Mouse (Mus musculus): ENCODE measurements at regions not wholly inside any gene's neighbourhood (a gene's known extent, or its start where the extent isn't known, plus 50 kb on each side); places are given as distances from the start of the nearest gene placed in this dataset.

DNA sequence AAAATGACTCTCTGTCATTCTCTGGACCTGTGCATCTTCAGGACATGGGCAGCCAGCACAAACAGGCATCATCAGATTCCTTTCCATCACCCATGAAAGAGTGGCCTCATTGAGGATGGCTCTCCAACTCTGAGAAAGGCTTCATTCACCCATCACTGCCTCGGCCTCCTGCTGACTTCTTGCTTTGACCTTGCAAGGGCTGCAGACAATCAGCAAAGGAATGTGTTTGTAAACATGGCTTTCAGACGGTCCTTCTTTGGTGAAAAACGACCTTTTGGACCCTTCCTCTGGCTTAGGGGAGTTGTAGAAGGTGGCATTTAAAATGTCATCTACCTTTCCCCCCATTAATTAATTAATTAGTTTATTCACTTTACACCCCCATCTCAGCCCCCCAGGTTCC, 134.3 kb downstream of the Moxd1 start:
- DNase-seq (ENCODE audit: low spot score in 2 of 2): no peak

DNA sequence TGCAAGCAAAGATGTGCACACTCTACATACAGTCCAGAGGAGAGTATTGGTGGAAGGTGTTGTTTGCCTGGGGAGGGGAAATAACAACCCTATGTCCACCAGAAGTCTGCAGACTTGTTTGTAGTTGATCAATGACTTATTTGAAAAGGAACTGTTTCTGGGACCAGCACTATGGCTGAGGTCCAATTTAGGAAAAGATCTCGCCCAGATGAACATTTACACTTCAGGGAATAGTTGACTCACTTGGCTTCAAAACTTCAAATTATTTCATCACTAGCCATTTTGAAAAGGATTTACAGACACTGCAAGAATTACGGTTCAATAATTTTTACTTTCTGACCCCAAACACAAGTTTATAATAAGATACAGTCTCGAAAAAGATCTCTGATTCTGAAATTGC, 138.1 kb downstream of the Moxd1 start:
- DNase-seq (ENCODE audit: low spot score in 2 of 2): no peak

GRCm38 (mm10) chr10:24365369-24365768, 142.1 kb downstream of the Moxd1 start:
- no peak for DNase-seq (ENCODE audit: low spot score in 2 of 2)

DNA sequence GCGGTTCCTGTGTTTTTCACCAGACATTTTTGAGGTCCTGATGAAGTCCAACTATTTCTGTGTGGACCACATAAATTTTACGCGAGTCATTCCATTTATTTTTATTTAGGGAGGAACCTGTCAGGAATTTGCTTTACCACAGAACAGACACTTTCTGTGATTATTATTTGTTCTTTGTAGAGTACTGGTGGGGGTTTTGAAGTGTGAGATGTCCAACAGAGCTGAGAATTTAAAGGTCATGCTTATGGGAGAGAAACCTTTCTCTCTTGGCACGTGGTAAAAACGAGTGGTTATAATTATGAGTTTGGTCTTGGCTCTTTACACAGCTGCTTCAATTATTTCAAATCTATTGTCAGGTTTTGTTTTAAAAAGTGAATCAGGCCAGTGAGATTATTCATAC, 143.7 kb downstream of the Moxd1 start:
- no peak for DNase-seq (ENCODE audit: low spot score in 2 of 2)

- DNase-seq (ENCODE audit: low spot score in 2 of 2): no peak
Measured at GRCm38 (mm10) chr10:24373957-24374356, 150.6 kb downstream of the Moxd1 start.

DNA sequence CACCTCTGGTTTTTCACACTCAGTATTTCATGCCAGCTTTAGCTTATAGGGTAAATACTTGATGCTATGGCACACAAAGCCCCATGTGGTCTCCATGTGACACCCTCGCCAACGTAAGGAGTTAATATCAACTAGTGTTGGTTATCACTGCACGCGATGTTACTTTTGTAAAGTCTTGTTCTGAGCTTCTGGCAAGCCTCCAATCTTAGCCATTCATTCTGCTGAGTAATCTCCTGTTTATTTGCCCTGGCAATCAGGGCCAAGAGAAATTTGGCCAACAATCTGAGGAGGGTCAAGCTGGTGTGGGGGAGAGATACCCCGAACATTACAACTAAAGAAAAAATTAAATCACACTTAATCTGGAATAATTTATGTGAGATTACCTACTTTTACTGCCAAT, 156.0 kb downstream of the Moxd1 start:
- DNase-seq (ENCODE audit: low spot score in 2 of 2): no peak

- DNase-seq (ENCODE audit: low spot score in 2 of 2): no peak
Measured at GRCm38 (mm10) chr10:24380478-24381273, 157.4 kb downstream of the Moxd1 start.

DNA sequence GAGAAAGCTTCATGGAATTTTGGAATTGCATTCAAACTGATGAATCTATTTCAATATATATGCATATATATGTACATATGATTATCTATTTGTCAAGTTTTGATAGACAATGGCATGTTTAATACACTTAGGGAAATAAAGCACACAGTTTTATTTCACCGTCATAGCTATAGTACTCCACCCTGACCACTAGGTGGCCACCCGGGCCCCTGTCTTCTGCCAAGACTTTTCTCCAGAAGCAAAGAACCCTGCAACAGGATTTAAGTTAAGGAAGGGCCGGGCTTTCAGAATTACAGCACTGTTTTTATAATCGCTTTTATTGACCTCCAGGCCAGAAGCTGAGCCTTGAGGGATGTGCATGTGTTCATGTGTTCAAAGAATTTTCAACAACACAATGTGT, 158.6 kb downstream of the Moxd1 start:
- no peak for DNase-seq (ENCODE audit: low spot score in 2 of 2)

DNA sequence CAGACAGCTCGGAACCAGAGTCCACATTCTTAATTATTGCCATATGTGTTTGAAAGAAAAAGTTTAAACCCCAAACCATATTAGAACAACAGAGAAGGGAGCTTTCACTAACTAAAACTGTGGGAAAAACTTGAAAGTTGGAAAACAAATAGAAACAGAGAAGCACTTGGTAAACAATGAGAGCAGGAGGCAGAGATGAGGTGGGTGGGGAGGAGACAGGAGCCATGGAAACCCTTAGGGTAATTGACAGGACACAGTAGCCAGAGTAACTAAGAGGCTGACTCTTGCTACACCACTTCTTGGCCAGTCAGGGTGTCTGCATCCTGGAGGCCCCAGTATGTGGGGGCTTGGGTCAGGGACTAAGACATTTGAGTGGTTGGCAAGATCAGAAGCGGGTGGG, 160.7 kb downstream of the Moxd1 start:
- DNase-seq (ENCODE audit: low spot score in 2 of 2): no peak

DNA sequence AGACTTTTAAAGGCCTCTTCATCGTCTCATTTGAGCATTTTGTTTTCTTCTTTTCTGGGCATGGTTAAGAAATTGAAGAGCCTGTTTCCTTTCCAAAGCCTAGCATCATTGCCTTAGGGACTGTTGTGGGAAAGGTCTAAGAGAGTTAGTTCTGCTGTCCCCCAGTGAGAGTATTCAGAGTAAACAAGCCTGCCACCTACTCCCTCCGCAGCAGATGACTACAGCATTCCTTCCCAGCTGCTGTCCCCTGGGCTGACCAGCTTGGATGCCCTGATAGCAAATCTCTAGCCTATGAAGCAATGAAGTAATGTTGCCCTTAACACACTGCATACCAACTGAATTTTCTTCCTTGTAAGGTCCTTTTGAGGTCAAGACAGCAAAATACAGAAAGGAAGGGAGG, 164.9 kb downstream of the Moxd1 start:
- DNase-seq (ENCODE audit: low spot score in 2 of 2): peak in 1 of 2 experiments; percentile 7

- no peak for DNase-seq (ENCODE audit: low spot score in 2 of 2)
Measured at GRCm38 (mm10) chr10:24391039-24391438, 167.7 kb downstream of the Moxd1 start.

GRCm38 (mm10) chr10:24392066-24392465, 168.7 kb downstream of the Moxd1 start:
- DNase-seq (ENCODE audit: low spot score in 2 of 2): no peak

DNA sequence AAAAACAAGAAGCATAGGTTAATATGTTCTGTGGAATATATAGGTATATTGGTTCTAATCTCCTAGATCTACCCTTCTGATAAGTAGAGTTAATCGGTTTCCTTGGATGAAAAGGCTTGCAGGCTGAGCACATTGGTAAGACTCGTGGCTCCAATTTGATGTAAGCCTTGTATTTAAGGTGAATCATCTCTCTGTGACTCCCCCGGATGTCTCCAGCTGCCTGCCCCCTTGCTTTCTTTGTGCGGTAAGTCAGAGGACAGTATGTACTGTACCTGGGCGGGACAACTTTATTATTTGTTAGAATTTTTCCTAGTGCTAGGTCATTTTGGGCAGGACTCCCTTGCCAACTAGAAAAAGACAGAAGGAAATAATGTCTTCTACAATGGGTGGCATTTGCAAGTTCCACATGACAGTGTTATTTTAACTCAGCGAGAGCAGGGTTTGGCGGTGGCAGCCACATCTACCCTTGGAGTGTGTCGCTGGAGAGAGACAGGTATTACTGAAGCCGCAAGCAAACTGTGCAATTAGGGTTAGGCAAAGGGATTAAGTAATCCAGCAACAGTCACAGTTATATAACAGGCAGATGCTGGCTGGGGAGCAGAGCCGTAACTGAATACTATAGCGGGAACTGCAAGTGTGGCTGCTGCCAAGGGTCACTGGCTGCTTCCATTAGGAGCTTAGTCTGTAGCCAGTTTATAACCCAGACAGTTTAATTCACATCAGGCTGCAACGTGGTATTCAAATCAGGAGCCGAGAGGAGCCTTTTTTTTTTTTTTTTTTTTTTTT, 172.9 kb downstream of the Moxd1 start:
- peak; percentile 60 to 85 for DNase-seq (ENCODE audit: low spot score in 2 of 2)

DNA sequence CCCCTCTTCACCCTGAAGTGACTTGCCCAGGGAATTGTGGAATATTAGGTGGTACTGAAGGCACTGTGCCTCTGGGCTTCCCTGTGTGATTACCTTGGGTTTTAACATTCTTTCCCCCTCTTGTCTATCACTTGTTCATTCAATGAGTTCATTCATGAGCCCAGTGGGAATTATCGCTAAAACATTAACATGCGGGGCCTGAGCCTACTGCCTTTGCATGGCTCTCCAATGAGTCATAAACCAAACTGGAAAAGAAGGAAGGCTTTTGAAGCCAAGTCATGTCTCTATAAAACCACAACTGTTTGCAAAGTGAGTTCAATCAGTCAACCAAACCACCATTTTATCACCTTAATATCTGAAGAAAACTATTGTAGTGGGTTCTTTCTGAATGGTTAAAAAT, 173.8 kb downstream of the Moxd1 start:
- no peak for DNase-seq (ENCODE audit: low spot score in 2 of 2)

DNA sequence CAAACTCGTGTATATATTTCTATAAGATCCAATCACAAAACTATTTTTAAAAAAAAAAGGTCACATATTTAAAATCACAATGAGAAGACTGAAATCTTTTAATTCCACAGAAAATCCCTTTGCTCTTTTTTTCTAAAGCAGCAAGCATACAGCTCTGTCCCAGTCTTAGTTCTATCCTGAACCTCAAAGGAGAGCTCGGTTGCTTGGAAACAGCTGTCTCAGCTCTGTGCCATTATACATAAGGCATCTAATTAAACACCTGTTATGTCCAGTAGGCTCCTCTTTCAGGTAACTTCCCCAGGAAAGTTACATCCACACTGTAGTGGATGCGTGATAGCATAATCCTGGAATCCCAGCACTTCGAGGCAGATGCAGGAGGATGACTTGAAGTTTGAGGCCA, 181.5 kb downstream of the Moxd1 start:
- no peak for DNase-seq (ENCODE audit: low spot score in 2 of 2)

- DNase-seq (ENCODE audit: low spot score in 2 of 2): no peak
Measured at GRCm38 (mm10) chr10:24406953-24407352, 183.6 kb downstream of the Moxd1 start.

GRCm38 (mm10) chr10:24407411-24408227, 184.3 kb downstream of the Moxd1 start:
- DNase-seq (ENCODE audit: low spot score in 2 of 2): no peak

- DNase-seq (ENCODE audit: low spot score in 2 of 2): no peak
Measured at GRCm38 (mm10) chr10:24409976-24410375, 185.3 kb upstream of the Ccn2 start.

GRCm38 (mm10) chr10:24410885-24411284, 184.4 kb upstream of the Ccn2 start:
- DNase-seq (ENCODE audit: low spot score in 2 of 2): no peak

- no peak for DNase-seq (ENCODE audit: low spot score in 2 of 2)
Measured at GRCm38 (mm10) chr10:24422498-24423160, 172.6 kb upstream of the Ccn2 start.

DNA sequence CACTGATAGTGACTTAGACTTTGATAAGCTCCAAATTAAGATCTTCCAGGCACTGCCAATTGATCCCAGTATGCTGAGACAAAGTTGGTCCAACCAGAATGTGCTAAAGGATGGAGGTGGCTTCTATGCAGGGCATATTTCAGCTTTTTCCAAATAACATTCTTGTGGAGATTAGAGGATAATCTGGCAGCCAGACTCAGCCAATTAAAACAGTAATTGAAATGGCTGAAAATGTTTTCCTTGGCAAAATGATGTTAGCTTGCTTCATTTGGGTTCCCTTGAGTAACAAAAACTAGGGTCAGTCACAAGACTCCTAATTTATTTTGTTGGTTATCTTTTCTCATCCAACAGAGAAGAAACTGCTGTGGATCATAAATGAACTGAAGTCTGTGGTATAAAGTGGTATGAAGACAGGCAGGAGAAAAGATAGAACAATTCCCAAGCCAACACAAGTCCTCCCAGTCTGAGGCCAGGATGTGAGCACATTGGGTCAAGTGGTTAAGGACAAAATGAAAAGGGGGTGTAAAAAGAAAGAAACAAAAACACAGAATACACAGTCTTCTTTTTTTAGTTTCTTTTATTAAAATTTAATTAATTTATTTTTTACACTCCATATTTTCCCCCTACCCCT, 161.4 kb upstream of the Ccn2 start:
- no peak for DNase-seq (ENCODE audit: low spot score in 2 of 2)

Data from gastrocnemius, adult 8-10 months (tissue).